Mouse (Mus musculus) MEL (cell line): ENCODE results near the gene Hsdl2.

Experiments
- ELF1 ChIP-seq: IDR thresholded peaks from 2 replicates; pipeline ENCODE4 v1.6.1; 2014; ENCODE audit warnings: low read depth, mild to moderate bottlenecking, inconsistent platforms, low read length, improper control_type of control experiment, moderate library complexity
- EP300 ChIP-seq, 2 experiments: IDR thresholded peaks; 2 replicates each; pipeline ENCODE4 v1.6.1; 2011; ENCODE audit warnings: improper control_type of control experiment in 2 of 2, low read length in 2 of 2, low read depth in 1 of 2, mild to moderate bottlenecking in 1 of 2

GRCm38 (mm10) chr4:59555177-59555576, 26.2 kb upstream of the Hsdl2 start:
- TF ChIP-seq EP300 (IDR thresholded peaks at IDR 0.05; ENCODE audit: low read depth in 1 of 2, low read length in 2 of 2) (no peak), ELF1 (no peak)
